Comparison of ENCODE assay signal across 23 mouse cellular contexts in genomic region chr1:33096851-33097250, GRCm38 (mm10).
"Had no signal": no experiment of that assay in that cellular context is flagged by ENCODE, and none has a peak within 500 bp of the region (broad histone marks: within the 10 kb centered on the region; RNA-seq: fewer than 3 reads in every experiment).

No protein-coding gene starts in this region.

- H3K27me3 ChIP-seq: heart, embryonic 12.5 days; hindbrain, embryonic 13.5 days; hindbrain, embryonic 15.5 days; kidney, embryonic 15.5 days; limb, embryonic 13.5 days; limb, embryonic 15.5 days; liver, embryonic 12.5 days had no signal

- H3K9ac ChIP-seq: heart, embryonic 12.5 days; hindbrain, embryonic 13.5 days; hindbrain, embryonic 15.5 days; kidney, embryonic 15.5 days; limb, embryonic 13.5 days; limb, embryonic 15.5 days; liver, embryonic 12.5 days; liver, embryonic 14.5 days had no signal

- H3K27ac ChIP-seq: gastrocnemius, adult 2 months; heart, embryonic 10.5 days; hindbrain, embryonic 13.5 days; hindbrain, embryonic 15.5 days; hindbrain, postnatal 0 days; kidney, embryonic 15.5 days; limb, embryonic 13.5 days; limb, embryonic 15.5 days; liver, embryonic 12.5 days; liver, embryonic 14.5 days had no signal

- ATAC-seq: hindbrain, postnatal 0 days; intestine, embryonic 16.5 days; liver, embryonic 12.5 days had no signal

- H3K4me2 ChIP-seq: heart, embryonic 12.5 days; hindbrain, embryonic 13.5 days; hindbrain, embryonic 15.5 days; kidney, embryonic 15.5 days; limb, embryonic 13.5 days; limb, embryonic 15.5 days; liver, embryonic 12.5 days had no signal

- H3K36me3 ChIP-seq: heart, embryonic 10.5 days; heart, embryonic 12.5 days; hindbrain, embryonic 13.5 days; hindbrain, embryonic 15.5 days; kidney, embryonic 15.5 days; limb, embryonic 13.5 days; limb, embryonic 15.5 days; liver, embryonic 12.5 days had no signal

- H3K4me1 ChIP-seq: heart, embryonic 10.5 days; heart, embryonic 12.5 days; hindbrain, embryonic 13.5 days; hindbrain, embryonic 15.5 days; kidney, embryonic 15.5 days; limb, embryonic 13.5 days; limb, embryonic 15.5 days; liver, embryonic 12.5 days had no signal

- H3K9me3 ChIP-seq: heart, embryonic 10.5 days; heart, embryonic 12.5 days; hindbrain, embryonic 13.5 days; hindbrain, embryonic 15.5 days; kidney, embryonic 15.5 days; limb, embryonic 13.5 days; limb, embryonic 15.5 days; liver, embryonic 12.5 days had no signal

- DNase-seq: gastrocnemius, adult 2 months; gastrocnemius, postnatal 10 days; gastrocnemius, postnatal 25 days; heart, adult 18-20 months; heart, postnatal 10 days; kidney, adult 11 months; kidney, adult 8-10 months; kidney, postnatal 10 days; kidney, postnatal 36 days; layer of hippocampus, adult 9-11 months; layer of hippocampus, postnatal 36 days; left cerebral cortex, postnatal 4 days had no signal

- H3K4me3 ChIP-seq: gastrocnemius, adult 2 months; heart, embryonic 10.5 days; heart, embryonic 12.5 days; hindbrain, embryonic 13.5 days; hindbrain, embryonic 15.5 days; kidney, embryonic 15.5 days; limb, embryonic 13.5 days; limb, embryonic 15.5 days; liver, embryonic 12.5 days had no signal
